Mouse (Mus musculus): Measurements from ENCODE around the gene Kctd10.

DNA sequence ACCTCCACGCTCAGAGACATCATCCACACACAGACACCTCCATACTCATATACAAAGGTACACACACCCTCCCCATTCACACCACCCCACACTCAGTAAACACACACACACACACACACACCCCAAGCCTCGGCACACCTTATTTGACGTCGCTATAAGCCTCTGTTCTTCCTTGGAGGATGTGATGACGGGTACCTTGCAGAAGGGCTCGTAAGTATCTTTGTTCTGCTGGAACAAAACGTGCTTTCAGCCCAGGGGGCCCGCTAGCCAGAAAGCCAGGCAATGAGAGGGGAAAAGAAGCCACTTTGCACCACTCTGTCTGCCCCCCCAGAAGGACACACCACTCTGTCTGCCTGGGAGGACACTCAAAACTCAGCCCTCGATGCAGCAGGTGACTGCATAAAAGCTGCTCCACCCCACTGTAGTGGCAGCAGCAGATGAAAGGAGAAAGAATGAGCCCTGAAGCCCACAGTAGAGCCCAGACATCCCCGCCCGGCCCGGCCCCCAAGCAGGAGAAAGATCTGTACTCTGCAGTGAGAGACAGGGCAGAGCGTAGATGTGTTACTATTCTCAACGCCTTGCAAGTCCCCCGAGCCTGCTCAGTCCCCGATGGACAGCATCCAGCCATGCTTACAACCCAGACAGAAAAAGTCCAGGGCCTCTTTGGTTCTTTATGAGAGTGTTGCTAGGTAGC lies 11.4 kb downstream of the Kctd10 start:
- TF ChIP-seq CTCF (IDR thresholded peaks at IDR 0.05; ENCODE audit: extremely low read depth, insufficient read depth, low read length): no peak
- TF ChIP-seq POLR2A (IDR thresholded peaks at IDR 0.05; ENCODE audit: extremely low read depth, insufficient read depth, low read length): no peak
